Mouse (Mus musculus): ENCODE measurements around the gene Myl3.
A peak's percentile ranks its signal among the peaks of the same experiment; 100 is the strongest.

DNA sequence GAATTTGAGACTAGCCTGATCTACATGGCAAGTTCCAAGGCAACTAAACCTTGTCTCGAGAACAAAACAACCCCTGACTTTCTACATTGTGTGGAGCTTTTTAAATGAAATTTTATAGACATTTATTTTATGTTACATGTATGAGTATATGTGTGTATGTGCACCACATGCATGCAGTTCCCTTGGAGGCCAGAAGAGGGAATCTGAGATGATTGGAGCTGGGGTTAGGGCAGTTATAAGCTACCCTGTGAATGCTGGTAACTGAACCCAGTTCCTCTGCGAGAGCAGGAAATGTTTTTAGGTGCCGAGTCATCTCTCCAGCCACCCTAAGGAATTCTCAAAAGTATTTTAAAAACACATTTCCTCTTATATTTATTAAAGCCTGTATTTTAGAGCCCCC, 46.5 kb downstream of the Myl3 start:
- peak; percentile 13 to 24 (median 15); a peak in 3 of 6 replicates for TF ChIP-seq CTCF (IDR thresholded peaks at IDR 0.05 in 2 of 3, conservative IDR thresholded peaks at IDR 0.05 in 1 of 3; ENCODE audit: control insufficient read depth in 1 of 3, insufficient read depth in 1 of 3, low read depth in 2 of 3, low read length in 3 of 3, poor library complexity in 1 of 3, severe bottlenecking in 1 of 3)
- TF ChIP-seq POLR2A (IDR thresholded peaks at IDR 0.05; ENCODE audit: control insufficient read depth in 1 of 2, insufficient read depth in 1 of 2, low read depth in 1 of 2, low read length in 2 of 2, poor library complexity in 1 of 2): no peak
- TF ChIP-seq HCFC1 (IDR thresholded peaks at IDR 0.05; ENCODE audit: low read depth, low read length): no peak
- no peak for TF ChIP-seq KAT2A (conservative IDR thresholded peaks at IDR 0.05; ENCODE audit: low read depth, low read length)
- no peak for TF ChIP-seq EP300 (IDR thresholded peaks at IDR 0.05; ENCODE audit: low read depth in 1 of 2, low read length in 2 of 2)
- no peak for TF ChIP-seq SMC3 (IDR thresholded peaks at IDR 0.05; ENCODE audit: low read depth, low read length)
- no peak for TF ChIP-seq CHD2 (IDR thresholded peaks at IDR 0.05; ENCODE audit: low read length)
- TF ChIP-seq USF2 (IDR thresholded peaks at IDR 0.05; ENCODE audit: borderline replicate concordance in 1 of 2, insufficient read depth in 1 of 2, low read depth in 1 of 2, low read length in 2 of 2): no peak
